Mouse (Mus musculus) forebrain, embryonic 10.5 days (tissue): ENCODE measurements around the gene Sept9. TPM values are rescaled to one million over a fixed set of nuclear protein-coding genes. Genes with fewer than 3 reads are reported as not detected.

Experiments used
- DNase-seq: peaks from one replicate; pipeline ENCODE4 v3.0.0-alpha.2; 2017; ENCODE audit warnings: low spot score; ENCODE audit errors: extremely low spot score
- H3K27ac ChIP-seq: fragments of 300-500 bp; sonication (generic); 2 replicates; pipeline ENCODE4 v1.5.1; 2016; ENCODE audit warnings: mild to moderate bottlenecking
- H3K27me3 ChIP-seq: fragments of 300-500 bp; sonication (generic); 2 replicates; pipeline ENCODE4 v1.6.1; 2016; ENCODE audit warnings: mild to moderate bottlenecking; ENCODE audit not compliant: poor library complexity, severe bottlenecking
- H3K36me3 ChIP-seq: fragments of 300-500 bp; sonication (generic); replicated peaks from 2 replicates; pipeline ENCODE4 v1.6.1; 2016; ENCODE audit warnings: mild to moderate bottlenecking, moderate library complexity
- H3K4me1 ChIP-seq: fragments of 300-500 bp; sonication (generic); 2 replicates; pipeline ENCODE4 v1.6.1; 2016
- H3K4me3 ChIP-seq: fragments of 300-500 bp; sonication (generic); 2 replicates; pipeline ENCODE4 v1.5.1; 2016; ENCODE audit warnings: mild to moderate bottlenecking, moderate library complexity
- H3K9me3 ChIP-seq: fragments of 300-500 bp; sonication (generic); 2 replicates; pipeline ENCODE4 v1.6.1; 2016; ENCODE audit warnings: mild to moderate bottlenecking, moderate library complexity
- WGBS: fragments of 180-500 bp; shearing (Covaris S2); methylation state at CpG from one replicate; pipeline ENCODE4 v1.1.7; 2016; 5-methylcytosine and 5-hydroxymethylcytosine counted together
- polyA plus RNA-seq: library from polyadenylated mRNA; unstranded; fragments of >200 nt; fragmentation: Nextera tagmentation; extraction: Ambion mirVana; gene quantifications from 2 replicates; pipeline ENCODE4 v1.2.1, GENCODE M21; 2016

Sept9 gene
- polyA plus RNA-seq, 1 experiment from 2014 or later: 206 TPM

GRCm38 (mm10) chr11:117254161-117255107 lies 55.0 kb downstream of the Sept9 start:
- Histone ChIP-seq H3K4me3 (no peak overlapping the region), H3K27me3 (no peaks in the 10 kb centered on the region), H3K27ac (peak overlapping the region; percentile 22; the same call in 1 of the 2 replicates), H3K4me1 (peaks cover 45% of the 10 kb centered on the region), H3K9me3 (no peaks in the 10 kb centered on the region), H3K36me3 (no peaks in the 10 kb centered on the region)
- DNase-seq: no peak
- 76% methylated on average over 18 of the region's 18 CpGs for WGBS

- no peaks in the 10 kb centered on the region for H3K27me3 ChIP-seq
- no peak for DNase-seq
- 93% methylated on average over 3 of the region's 3 CpGs for WGBS
- H3K36me3 ChIP-seq: no peaks in the 10 kb centered on the region
- H3K27ac ChIP-seq: no peak overlapping the region
- peaks cover 41% of the 10 kb centered on the region for H3K4me1 ChIP-seq
- no peak overlapping the region for H3K4me3 ChIP-seq
- H3K9me3 ChIP-seq: no peaks in the 10 kb centered on the region
Measured at GRCm38 (mm10) chr11:117255108-117255489, 55.6 kb downstream of the Sept9 start.

- Histone ChIP-seq H3K9me3 (no peaks in the 10 kb centered on the region), H3K27ac (no peak overlapping the region), H3K4me1 (peaks cover 41% of the 10 kb centered on the region), H3K36me3 (no peaks in the 10 kb centered on the region), H3K27me3 (no peaks in the 10 kb centered on the region), H3K4me3 (no peak overlapping the region)
- 55% methylated on average over 9 of the region's 9 CpGs for WGBS
- no peak for DNase-seq
Measured at GRCm38 (mm10) chr11:117256088-117256487, 56.6 kb downstream of the Sept9 start.

- Histone ChIP-seq H3K4me3 (no peak overlapping the region), H3K4me1 (peaks cover 36% of the 10 kb centered on the region), H3K9me3 (no peaks in the 10 kb centered on the region), H3K27me3 (no peaks in the 10 kb centered on the region), H3K27ac (no peak overlapping the region), H3K36me3 (no peaks in the 10 kb centered on the region)
- WGBS: 94% methylated on average over 6 of the region's 6 CpGs
- DNase-seq: no peak
Measured at GRCm38 (mm10) chr11:117256840-117257239, 57.4 kb downstream of the Sept9 start.

- Histone ChIP-seq H3K9me3 (no peaks in the 10 kb centered on the region), H3K27me3 (no peaks in the 10 kb centered on the region)
- 95% methylated on average over 1 of the region's 1 CpGs for WGBS
Measured at GRCm38 (mm10) chr11:117257266-117257665, 57.8 kb downstream of the Sept9 start.

GRCm38 (mm10) chr11:117257842-117258241 lies 58.4 kb downstream of the Sept9 start:
- DNase-seq: no peak
- Histone ChIP-seq H3K9me3 (no peaks in the 10 kb centered on the region), H3K27ac (no peak overlapping the region), H3K27me3 (no peaks in the 10 kb centered on the region), H3K4me1 (peaks cover 33% of the 10 kb centered on the region), H3K4me3 (no peak overlapping the region), H3K36me3 (no peaks in the 10 kb centered on the region)

More at GRCm38 (mm10) chr11:117257266-117257665, 57.8 kb downstream of the Sept9 start:
- no peak overlapping the region for H3K27ac ChIP-seq
- DNase-seq: no peak
- H3K4me3 ChIP-seq: no peak overlapping the region
- peaks cover 35% of the 10 kb centered on the region for H3K4me1 ChIP-seq
- H3K36me3 ChIP-seq: no peaks in the 10 kb centered on the region

- Histone ChIP-seq H3K4me1 (peaks cover 36% of the 10 kb centered on the region), H3K36me3 (no peaks in the 10 kb centered on the region), H3K27ac (0 out of 2 replicates have a peak overlapping the region, but pooled peaks have one; percentile 20), H3K9me3 (no peaks in the 10 kb centered on the region), H3K27me3 (peaks cover 6% of the 10 kb centered on the region), H3K4me3 (no peak overlapping the region)
- DNase-seq: no peak
- 89% methylated on average over 9 of the region's 9 CpGs for WGBS
Measured at GRCm38 (mm10) chr11:117259178-117259960, 59.9 kb downstream of the Sept9 start.

GRCm38 (mm10) chr11:117260631-117261030 lies 61.2 kb downstream of the Sept9 start:
- peaks cover 44% of the 10 kb centered on the region for H3K4me1 ChIP-seq
- H3K27me3 ChIP-seq: peaks cover 17% of the 10 kb centered on the region
- no peaks in the 10 kb centered on the region for H3K36me3 ChIP-seq
- peak overlapping the region; percentile 33; the same call in 1 of the 2 replicates for H3K27ac ChIP-seq
- H3K9me3 ChIP-seq: no peaks in the 10 kb centered on the region
- no peak for DNase-seq
- 55% methylated on average over 9 of the region's 9 CpGs for WGBS
- H3K4me3 ChIP-seq: no peak overlapping the region

GRCm38 (mm10) chr11:117263096-117263808 lies 63.8 kb downstream of the Sept9 start:
- no peak for DNase-seq
- WGBS: 58% methylated on average over 9 of the region's 9 CpGs
- Histone ChIP-seq H3K27ac (0 out of 2 replicates have a peak overlapping the region, but pooled peaks have one; percentile 8), H3K4me1 (peaks cover 62% of the 10 kb centered on the region), H3K36me3 (no peaks in the 10 kb centered on the region), H3K27me3 (peaks cover 17% of the 10 kb centered on the region), H3K4me3 (no peak overlapping the region), H3K9me3 (no peaks in the 10 kb centered on the region)

- no peaks in the 10 kb centered on the region for H3K9me3 ChIP-seq
- no peak for DNase-seq
- H3K4me3 ChIP-seq: no peak overlapping the region; the same call in 1 of the 2 replicates
- H3K4me1 ChIP-seq: peaks cover 73% of the 10 kb centered on the region
- peak overlapping the region; percentile 95; the same call in 1 of the 2 replicates for H3K27ac ChIP-seq
- WGBS: 64% methylated on average over 13 of the region's 13 CpGs
- peaks cover 17% of the 10 kb centered on the region for H3K27me3 ChIP-seq
- 0 out of 2 replicates have a peak, but pooled peaks cover 2% of the 10 kb centered on the region for H3K36me3 ChIP-seq
Measured at GRCm38 (mm10) chr11:117264162-117265021, 64.9 kb downstream of the Sept9 start.

- no peaks in the 10 kb centered on the region for H3K9me3 ChIP-seq
- H3K36me3 ChIP-seq: peaks cover 12% of the 10 kb centered on the region; the same call in 1 of the 2 replicates
- H3K4me1 ChIP-seq: peaks cover 82% of the 10 kb centered on the region
- 5% methylated on average over 18 of the region's 18 CpGs for WGBS
- DNase-seq: peak; percentile 67
- H3K27ac ChIP-seq: peak overlapping the region; percentile 95
- peak overlapping the region; percentile 69 for H3K4me3 ChIP-seq
- H3K27me3 ChIP-seq: peaks cover 17% of the 10 kb centered on the region
Measured at GRCm38 (mm10) chr11:117265270-117265980, 66.0 kb downstream of the Sept9 start.
